Mouse (Mus musculus): ENCODE results near the gene Pdap1. TPM values are rescaled to one million over a fixed set of nuclear protein-coding genes. Genes with fewer than 3 reads are reported as not detected.
"Not testable (repeated sequence)": the region's sequence is repeated elsewhere in the genome, so short reads cannot be mapped to it uniquely, and the experiment has no call there.

Gene Pdap1
- total RNA-seq, 2 experiments from 2014 or later: 67.6 to 67.7 TPM

DNA sequence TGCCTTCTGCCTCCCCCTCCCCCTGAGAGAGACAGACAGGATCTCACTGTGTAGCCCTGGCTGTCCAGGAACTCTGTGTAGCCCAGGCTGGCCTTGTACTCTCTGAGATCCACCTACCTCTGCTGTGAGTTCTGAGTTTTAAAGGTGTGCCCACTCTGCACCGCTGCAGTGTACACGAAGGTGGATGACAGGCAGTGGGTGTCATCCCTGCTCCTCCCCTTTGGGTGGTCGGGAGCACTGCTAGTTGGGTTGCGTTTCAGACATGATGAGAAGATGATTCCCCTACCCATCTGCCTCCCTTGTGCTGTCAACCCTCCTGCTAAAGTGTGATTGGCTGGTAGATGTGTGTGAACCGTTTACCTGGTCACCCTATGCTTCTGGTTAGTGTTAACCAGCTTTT, 21.6 kb downstream of the Pdap1 start:
- no peak for DNase-seq

DNA sequence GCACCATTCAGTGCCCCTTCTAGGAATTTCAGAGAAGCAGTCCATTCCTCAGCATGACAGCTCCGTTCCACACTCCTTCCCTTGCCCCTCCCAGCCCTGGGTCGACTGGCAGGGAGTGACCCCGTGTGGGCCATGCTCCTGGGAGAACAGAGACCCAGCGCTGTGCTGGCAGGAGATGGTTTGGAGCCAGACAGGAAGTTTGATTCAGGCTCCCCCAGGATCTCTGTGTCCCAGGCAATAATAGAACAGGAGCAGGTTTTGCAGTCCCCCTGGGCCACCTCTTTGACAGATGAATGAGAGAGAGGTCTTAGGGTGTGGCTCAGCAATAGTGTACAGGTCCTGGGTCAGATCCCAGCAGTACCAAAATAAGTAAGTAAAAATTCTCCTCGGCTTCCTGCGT, 22.0 kb downstream of the Pdap1 start:
- peak; percentile 22 for DNase-seq

DNA sequence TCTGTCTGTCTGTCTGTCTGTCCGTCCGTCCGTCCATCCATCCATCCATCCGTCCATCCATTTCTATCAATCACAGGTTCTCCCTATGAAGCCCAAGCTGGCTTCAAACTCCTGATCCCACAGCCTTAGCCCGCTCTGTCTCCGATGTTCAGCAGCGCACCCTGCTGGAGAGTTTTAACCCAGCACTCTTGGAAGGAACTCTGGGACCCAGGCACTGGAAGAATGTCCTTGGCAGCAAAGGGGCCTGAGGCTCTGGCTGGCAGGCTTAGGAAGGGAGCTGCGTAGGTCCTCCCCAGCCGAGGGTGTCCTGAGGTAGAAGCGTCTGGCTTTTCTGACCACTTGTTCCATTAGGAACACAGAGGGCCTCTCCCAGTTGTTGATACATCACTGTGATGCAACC, 23.1 kb downstream of the Pdap1 start:
- peak; percentile 83 for DNase-seq

DNA sequence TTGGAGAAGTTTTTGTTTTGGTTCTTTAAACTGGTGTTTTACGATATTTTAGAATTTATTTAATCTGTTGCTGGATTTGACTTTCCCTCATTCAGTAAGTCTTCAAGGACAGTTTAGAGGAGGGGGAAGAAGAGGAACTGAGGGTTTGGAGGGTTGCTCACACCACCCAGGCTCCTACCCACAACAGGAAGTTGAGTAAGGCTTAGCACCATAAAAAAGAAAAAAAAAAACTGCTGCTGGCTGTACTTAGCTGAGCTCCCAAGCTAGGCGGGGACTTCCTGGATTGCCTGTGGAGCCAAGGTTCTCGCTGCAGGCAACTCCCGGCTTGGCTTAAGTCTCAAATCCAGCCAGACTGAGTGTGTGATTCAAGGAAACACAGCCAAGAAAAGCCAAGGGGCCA, 23.7 kb downstream of the Pdap1 start:
- peak; percentile 73 for DNase-seq

DNA sequence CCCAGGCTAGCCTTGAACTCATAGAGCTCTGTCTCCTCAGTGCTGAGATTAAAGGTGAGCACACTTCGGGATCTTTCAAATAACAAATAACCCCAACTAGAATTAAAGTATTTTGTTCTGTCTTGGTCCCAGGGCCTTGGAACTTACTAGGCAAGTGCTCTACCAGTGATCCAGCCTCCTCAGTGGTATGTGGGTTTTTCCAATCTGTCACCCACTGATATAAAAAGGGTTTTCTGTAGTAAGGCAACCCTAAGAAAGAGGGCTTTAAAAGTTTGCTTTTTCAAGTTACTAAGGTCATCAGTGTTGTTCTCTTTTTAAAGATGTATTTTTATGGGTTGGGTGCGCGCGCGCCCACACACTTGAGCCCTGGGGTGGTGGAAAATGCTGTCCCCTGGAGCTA, 24.3 kb downstream of the Pdap1 start:
- DNase-seq: no peak

DNA sequence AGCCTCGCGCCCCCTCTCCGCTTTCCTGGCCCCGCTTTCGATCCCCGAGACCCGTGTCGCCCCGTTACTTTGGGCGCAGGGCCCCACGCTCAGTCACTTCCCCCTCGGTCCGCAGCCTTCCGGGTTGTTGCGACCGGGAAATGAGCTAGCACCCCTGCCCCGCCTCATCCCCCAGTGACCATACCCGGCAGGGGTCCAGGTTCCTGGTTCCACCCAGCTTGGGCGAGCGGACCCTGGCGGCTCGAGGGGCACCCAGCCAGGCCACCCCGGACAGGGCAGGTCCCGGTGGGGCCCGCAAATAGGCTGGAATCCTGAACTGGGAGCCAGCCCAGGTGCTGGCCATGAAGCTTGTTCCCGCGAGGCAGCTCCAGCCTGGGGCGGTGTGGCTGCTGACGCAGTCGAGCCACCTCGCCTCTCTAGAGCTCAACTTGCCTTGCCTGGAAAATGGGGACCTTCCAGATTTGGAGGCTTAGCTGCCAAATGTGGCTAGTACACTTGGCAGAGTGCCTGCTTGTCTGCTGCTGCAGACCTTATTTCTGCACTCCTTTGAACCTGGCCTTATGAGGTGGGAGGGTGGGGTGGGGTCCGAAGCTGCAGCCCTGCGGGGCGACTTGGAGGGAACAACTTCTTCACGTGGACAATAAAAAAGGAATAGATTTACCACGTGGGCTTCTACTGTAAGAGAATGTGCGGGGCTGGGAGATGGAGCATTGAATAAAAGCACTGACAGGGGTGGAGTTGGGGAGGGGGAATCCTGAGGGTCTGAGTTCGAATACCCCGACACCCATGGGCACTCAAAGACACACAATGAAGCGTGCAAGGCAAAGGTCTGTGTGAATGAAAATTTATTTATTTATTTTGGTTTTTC, 25.2 kb downstream of the Pdap1 start:
- peak; percentile 79 for DNase-seq

DNA sequence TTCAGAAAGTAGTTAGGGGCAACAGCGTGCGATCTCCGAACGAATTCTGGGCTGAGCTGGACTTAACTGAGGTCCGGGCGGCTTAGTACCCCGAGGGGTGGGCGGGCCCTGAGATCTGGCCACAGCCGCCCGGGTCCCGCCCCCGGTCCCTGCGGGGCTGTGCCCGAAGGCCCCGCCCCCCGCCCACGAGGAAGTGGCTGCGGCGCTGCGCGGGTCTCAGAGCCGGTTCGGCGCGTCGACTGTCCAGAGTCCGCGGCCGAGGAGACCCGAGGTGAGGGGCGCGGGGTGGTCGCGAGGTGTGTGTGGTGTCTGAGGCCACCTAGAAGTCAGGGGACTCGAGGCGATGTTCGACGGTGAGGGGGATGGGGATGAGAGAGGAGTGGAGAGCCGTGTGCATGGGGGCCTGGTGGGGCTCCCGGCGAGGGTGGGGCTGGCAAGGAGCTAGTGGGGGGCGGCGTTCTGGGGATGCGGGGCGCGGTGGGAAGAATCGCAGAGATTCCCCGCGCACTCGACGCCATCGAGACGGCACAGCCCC, 25.9 kb downstream of the Pdap1 start, which contains the start of gene Arpc1b:
TSS of gene Arpc1b (plus strand) at position 145 of the 535 bp plus-strand sequence.
- DNase-seq: peak; percentile 79

DNA sequence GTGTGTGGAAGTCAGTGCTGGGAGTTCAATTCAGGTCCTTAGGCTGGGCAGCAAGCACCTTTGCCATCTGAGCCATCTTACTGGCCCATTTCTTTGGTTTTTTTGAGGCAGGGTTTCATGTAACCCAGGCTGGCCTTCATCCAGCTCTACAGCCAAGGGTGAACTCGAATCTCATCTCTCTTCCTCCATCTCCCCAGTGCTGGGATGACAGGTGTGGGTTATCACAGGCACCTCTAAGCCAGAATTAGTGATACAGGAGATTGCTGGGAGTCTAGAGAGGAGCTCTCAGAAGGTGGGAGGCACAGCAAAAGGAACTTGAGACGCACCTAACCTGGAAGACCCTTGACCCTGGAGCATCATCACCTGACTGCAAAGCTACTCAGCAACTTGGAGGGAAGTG, 26.6 kb downstream of the Pdap1 start:
- DNase-seq: no peak

DNA sequence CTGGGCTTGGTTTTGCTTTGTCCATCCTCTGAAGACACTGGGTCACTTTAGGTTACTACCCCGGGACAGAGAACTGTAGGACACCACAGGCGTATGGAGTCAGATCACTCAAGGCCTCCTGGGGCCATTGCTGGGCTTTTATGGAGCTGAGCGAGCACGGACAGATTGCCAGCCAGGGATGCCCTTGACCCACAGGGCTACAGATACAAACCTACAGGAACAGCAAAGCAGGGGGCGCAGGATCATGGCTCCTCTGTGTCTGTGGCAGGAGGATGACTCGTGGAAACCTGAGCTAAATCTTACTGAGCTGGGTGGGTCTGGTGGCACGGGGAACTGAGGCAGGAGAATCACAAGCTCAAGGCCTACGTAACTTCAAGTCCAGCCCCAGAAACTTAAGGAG, 27.5 kb downstream of the Pdap1 start:
- no peak for DNase-seq

DNA sequence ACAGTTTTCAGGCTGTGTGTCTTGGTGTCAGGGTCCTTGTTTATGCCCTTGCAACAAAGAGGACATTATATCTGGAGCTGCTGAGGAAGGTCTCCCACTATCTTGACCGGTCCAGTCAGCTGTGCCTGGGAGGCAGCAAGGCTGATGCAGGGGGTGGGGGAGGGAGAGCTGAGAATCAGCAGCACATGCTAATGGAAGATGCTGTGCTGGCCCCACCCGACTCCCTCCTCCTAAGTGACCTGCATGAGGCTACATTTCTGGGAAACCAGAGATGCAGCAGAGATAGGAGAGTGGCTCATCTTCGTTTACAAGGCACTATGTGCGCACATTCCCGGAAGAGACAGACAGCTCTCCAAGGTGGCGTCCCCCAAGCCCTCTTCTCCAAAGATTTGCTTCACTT, 29.6 kb downstream of the Pdap1 start:
- DNase-seq: no peak

DNA sequence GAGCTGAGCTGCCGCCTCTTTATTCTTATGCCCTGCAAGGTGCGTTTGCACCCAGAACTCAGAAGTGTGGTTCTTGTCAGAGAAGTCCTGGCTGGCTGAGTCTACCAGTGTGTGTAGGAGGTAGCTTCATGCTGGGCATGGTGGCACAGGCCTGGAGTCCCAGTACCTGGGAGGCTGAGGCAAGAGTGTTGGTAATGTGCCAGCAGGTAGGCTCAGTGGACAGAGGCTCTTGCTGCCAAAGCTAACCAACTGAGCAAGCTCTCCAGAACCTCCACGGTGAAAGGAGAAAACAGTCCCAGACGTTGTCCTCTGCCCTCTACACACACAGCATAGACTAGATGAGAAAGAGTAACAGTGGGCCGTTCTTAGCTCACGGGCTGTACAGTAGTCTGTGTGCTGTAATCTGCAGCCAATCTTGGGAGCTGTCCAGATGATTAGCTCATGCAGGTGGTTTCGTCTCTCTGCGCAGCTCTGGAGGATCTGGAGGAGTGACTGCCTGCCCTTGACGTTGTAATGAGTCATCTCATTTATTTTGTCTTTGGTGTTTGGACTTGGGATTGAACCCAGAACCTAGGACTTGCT, 34.3 kb downstream of the Pdap1 start:
- DNase-seq: no peak

DNA sequence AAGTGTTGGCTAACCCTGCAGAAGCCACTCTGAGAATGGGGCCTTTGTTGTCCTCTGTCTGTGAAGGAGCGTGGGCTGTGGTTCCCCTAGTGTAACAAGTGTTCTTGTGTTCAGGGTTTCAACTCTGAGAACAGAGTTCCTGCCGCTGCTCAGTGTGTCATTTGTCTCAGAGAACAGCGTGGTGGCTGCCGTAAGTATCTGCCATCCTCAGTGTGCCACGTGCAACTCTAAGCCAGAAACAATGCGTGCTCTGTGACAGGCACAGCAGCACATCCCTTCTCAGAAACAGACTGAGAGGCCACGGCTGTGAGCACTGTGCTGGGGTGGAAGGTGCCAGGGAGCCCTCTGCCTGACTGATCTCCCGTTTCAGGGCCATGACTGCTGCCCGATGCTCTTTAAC, 35.7 kb downstream of the Pdap1 start:
- DNase-seq: no peak

DNA sequence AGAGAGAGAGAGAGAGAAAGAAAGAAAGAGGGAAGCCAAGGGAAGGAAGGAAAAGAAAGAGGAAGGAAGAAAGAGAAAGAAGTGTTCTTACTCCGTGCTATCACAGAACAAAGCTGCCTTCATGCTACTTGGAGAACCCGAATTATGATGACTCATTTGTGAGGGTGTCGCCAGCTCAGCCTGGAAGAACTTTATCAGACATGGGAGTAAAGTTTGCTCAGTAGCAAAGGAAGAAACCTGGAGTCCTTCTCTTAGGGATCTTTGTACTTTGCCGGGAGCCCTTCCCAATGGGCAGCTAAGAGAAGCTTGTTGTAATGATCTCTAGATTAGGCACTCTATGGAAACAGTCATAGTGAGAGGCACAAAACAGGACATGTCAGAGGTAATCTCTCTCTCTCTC, 37.3 kb downstream of the Pdap1 start:
- DNase-seq: no peak

DNA sequence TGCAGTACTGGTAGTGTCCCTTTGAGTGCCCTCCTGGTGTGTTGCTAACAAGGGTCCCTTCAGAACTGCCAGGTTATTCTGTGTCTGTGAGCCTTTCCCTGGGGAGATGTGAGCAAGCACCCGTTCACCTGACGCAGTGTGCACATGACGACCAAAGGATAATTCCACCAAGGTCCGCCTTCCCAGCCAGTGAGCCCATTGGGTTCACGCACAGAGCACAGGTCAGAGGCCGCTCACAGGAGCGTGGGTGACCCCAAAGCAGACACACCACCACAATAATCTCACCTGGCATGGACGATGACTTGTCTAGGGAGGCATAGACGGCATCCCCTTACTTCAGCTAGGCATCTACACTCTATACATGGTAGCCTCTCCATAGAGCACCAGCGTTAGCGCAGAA, 38.6 kb downstream of the Pdap1 start:
- DNase-seq: not testable (repeated sequence)

DNA sequence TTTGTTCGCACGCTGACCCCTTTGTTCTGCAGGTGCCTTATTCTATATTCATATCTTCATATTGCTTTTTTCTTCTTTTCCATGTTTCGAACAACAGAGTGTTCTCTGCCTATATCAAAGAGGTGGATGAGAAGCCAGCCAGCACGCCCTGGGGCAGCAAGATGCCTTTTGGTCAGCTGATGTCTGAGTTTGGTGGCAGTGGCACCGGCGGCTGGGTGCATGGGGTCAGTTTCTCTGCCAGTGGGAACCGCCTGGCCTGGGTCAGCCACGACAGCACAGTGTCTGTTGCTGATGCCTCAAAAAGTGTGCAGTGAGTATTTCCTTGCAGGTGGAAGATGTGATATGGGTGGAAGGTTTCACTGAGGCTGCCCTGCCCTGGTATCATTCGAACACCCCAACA, 39.1 kb downstream of the Pdap1 start:
- DNase-seq: peak; percentile 39

DNA sequence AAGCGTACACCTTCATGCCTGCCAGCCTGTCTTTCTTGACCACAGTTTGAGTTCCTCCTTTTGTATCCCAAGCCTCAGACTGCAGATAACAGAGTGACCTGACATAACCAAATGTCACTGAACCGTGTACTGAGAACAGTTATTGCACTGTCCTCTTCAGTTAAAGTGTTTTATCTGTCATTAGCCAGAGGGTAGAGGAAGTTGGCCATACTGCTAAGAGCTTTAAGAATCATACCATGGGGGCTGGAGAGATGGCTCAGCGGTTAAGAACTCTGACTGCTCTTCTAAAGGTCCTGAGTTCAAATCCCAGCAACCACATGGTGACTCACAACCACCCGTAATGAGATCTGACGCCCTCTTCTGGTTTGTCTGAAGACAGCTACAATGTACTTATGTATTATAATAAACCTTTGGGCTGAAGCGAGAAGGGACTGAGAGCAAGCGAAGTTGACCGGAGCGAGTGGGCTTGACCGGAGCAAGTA, 41.7 kb downstream of the Pdap1 start:
- no peak for DNase-seq

DNA sequence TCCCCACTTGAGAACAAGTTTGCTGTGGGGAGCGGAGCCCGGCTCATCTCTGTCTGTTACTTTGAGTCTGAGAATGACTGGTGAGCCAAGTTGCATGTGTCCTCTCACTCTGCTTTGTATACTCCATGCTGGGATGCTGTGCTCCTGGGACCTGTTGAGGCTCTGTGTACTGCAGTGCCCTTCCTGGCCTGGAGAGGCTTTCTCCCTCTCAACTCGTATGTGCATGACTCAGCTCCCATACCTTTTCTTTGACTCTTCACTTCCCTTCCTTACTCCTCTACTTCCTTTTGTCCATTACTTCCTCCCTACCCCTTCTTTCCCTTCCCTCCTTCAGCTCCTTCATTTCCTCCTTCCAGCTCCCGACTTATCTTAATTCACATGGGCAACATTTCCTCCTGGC, 43.8 kb downstream of the Pdap1 start:
- DNase-seq: no peak

DNA sequence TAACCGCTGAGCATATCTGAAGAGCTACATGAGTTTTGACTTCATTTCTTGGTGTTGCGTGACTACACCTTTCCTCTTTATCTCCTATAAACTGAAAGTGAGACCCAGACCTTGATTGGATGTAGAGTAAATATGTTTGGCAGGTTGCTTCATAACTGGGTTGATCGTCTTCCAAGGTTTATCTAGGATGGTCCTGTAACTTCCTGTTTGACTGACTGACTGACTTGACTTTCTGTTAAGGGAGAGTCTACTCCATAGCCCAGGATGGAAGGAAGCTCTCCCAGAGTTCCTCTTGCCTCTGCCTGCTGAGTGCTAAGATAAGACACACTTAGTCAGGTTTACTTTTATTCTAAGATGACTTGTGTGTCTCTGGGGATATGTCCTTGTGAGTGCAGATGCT, 50.2 kb downstream of the Pdap1 start:
- no peak for DNase-seq

DNA sequence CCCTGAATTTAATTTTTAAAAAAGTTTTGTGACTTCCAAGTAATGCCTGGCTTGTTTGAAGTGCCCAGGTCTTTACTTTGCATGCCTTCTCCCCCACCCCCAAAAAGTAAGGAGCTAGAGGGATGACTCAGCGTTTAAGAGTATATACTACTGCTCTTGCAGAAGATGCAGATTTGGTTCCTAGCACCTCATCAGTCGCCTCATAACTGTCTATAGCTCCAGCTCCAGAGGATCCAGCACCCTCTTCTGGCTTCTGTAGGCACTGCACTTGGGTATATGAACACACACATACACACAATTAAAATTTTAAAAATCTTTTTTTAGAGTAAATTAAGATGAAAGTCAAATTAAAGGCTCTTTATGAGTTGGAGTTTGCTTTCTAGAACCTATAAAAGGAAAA, 51.9 kb downstream of the Pdap1 start:
- DNase-seq: no peak

DNA sequence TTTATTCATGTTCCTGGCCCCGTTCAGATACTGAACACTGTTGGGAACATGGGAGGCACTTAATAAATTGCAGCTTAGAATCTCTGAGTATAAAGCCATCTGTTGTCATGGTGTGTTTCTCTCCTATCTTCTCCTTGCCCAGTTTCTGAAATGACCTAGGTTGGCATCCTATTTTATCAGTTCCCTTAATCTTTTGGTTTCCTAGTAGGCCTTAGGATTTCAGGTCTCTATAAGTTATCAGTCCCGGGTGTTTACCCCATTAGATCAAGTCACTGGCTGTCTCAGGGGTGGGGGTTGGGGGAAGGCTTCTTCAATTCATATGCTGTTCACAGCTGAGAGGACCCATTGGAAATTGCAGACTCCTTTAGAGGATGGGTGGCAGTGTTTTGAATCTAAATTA, 55.2 kb downstream of the Pdap1 start:
- DNase-seq: no peak

DNA sequence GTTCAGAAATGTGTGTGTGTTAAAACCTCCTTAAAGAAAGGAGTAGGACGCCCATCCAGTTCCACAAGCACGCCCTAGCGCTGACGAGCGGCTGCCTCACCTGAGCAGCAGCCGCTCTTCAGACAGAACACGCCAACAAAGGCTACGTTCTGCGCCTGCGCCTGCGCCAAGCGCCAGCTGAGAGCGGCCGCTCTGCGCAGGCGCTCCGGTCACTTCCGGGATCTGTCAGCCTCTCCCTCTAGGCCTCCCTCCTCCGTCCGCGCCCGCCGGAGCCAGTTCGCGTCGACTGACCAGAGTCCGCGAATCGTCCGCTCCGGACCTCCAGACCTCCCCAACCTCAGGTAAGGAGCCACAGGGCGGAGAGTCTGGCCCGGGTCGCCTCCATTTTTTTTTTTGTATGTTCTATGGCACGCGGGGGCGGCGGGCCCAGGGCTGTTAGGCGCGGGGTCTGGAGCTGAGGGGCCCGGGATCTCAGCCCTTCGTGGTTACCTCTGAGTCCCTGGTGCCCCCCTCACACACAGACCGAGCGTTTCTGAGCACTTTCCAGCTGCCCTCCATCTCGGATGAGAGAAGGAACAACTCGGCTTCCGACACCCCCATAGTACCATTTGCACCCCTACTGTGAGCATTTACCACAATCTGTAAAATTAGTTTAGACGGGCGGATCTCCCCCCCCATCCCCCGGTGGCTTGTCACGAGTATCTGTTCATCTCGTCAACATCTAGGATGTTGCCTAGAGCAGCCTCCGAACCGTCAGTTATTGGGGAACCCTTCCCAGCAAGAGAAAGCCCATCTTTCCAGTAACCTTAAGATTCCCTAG, 56.2 kb downstream of the Pdap1 start, which contains the start of the genes Arpc1a and Kpna7:
TSS of gene Arpc1a (plus strand) at position 199 of the 820 bp plus-strand sequence.
TSS of gene Kpna7 (minus strand) at position 399 of the 820 bp plus-strand sequence.
- DNase-seq: peak; percentile 95

DNA sequence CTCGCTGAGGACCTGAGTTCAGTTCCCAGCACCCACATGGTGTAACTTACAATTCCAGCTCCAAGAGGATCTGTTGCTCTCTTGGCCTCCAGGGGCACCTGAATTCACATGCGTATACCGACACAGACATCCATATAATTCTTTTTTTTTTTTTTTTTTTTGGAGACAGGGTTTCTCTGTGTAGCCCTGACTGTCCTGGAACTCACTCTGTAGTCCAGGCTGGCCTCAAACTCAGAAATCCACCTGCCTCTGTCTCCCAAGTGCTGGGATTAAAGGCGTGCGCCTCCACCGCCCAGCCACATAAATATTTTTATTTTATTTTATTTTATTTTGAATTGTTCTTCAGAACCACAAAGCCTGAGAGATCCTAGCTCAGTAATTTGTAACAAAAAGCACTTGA, 56.8 kb downstream of the Pdap1 start:
- DNase-seq: not testable (repeated sequence)

All from heart, postnatal 4 days (tissue).